Mouse (Mus musculus): ENCODE data around the gene Nmur1. TPM values are rescaled to one million over a fixed set of nuclear protein-coding genes. Genes with fewer than 3 reads are reported as not detected.

The Nmur1 gene
- total and polyA plus RNA-seq, 2 experiments from 2014 or later, result 0.31 TPM; not detected in 1

DNA sequence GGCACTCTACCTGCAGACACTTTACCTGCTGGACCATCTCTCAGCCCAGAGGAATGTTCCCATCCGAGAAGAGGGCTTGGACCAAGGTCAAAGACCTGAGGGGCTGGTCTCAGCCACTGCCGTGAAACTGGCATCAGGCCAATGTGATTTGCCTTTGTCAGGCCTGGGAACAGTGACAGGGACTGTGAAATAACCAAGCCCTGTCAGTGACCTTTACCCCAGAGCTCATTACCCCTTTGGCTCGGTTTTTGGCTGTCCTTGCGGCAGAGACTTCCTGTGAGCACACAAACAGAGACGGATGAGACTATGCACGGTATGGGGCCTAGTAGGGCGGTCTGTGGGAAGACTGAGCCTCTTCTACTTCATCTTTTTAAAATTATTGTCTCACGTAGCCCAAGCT, 19.1 kb downstream of the Nmur1 start:
- Histone ChIP-seq H3K36me3 (replicated peaks; ENCODE audit: control insufficient read depth, insufficient read depth, low read length) (no peaks in the 10 kb centered on the region), H3K27me3 (ENCODE audit: control insufficient read depth, insufficient read depth, low read length) (no peaks in the 10 kb centered on the region), H3K9ac (replicated peaks; ENCODE audit: low read depth, low read length) (no peak overlapping the region), H3K4me2 (ENCODE audit: low read depth, low read length) (no peak overlapping the region), H3K4me1 (ENCODE audit: control insufficient read depth, insufficient read depth) (peaks cover 11% of the 10 kb centered on the region), H3K4me3 (ENCODE audit: low read depth, low read length) (no peak overlapping the region), H3K9me3 (replicated peaks; ENCODE audit: control insufficient read depth, low read length) (no peaks in the 10 kb centered on the region), H3K27ac (ENCODE audit: low read depth) (no peak overlapping the region)
- no peak for TF ChIP-seq EP300 (IDR thresholded peaks at IDR 0.05; ENCODE audit: low read depth)
- no peak for TF ChIP-seq CTCF (IDR thresholded peaks at IDR 0.05; ENCODE audit: low read depth)
- ATAC-seq (ENCODE audit: insufficient read depth, low read depth) (peak; percentile 57), DNase-seq (ENCODE audit: low spot score) (no peak)
- WGBS, result 38% methylated on average over 8 of the region's 8 CpGs

- DNase-seq (ENCODE audit: low spot score) (no peak), ATAC-seq (ENCODE audit: insufficient read depth, low read depth) (no peak)
- no peak for TF ChIP-seq CTCF (IDR thresholded peaks at IDR 0.05; ENCODE audit: low read depth)
- no peak for TF ChIP-seq EP300 (IDR thresholded peaks at IDR 0.05; ENCODE audit: low read depth)
- Histone ChIP-seq H3K27ac (ENCODE audit: low read depth) (no peak overlapping the region), H3K4me1 (ENCODE audit: control insufficient read depth, insufficient read depth) (peaks cover 11% of the 10 kb centered on the region), H3K27me3 (ENCODE audit: control insufficient read depth, insufficient read depth, low read length) (no peaks in the 10 kb centered on the region), H3K4me2 (ENCODE audit: low read depth, low read length) (no peak overlapping the region), H3K36me3 (replicated peaks; ENCODE audit: control insufficient read depth, insufficient read depth, low read length) (no peaks in the 10 kb centered on the region), H3K9ac (replicated peaks; ENCODE audit: low read depth, low read length) (no peak overlapping the region), H3K9me3 (replicated peaks; ENCODE audit: control insufficient read depth, low read length) (no peaks in the 10 kb centered on the region), H3K4me3 (ENCODE audit: low read depth, low read length) (no peak overlapping the region)
- 60% methylated on average over 4 of the region's 4 CpGs for WGBS
Observed at GRCm38 (mm10) chr1:86406313-86406712, 19.7 kb downstream of the Nmur1 start.

DNA sequence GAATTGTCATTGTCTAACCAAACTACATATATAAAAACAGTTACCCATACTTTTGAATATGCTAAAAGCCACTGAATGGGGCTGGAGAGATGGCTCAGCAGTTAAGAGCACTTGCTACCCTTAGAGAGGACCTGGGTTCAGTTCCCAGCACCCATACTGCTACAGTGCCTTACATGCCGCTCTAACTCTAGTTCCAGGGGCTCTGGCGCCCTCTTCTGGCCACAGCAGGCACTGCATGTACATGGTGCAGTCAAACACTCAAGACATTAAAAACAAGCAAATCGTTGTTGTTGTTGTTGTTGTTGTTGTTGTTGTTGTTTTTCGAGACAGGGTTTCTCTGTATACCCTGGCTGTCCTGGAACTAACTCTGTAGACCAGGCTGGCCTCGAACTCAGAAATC, 21.2 kb downstream of the Nmur1 start:
- H3K4me1 ChIP-seq (ENCODE audit: control insufficient read depth, insufficient read depth), result peaks cover 11% of the 10 kb centered on the region
- no peak overlapping the region for H3K27ac ChIP-seq (ENCODE audit: low read depth)
- no peak overlapping the region for H3K4me3 ChIP-seq (ENCODE audit: low read depth, low read length)
- H3K27me3 ChIP-seq (ENCODE audit: control insufficient read depth, insufficient read depth, low read length), result no peaks in the 10 kb centered on the region
- H3K36me3 ChIP-seq (replicated peaks; ENCODE audit: control insufficient read depth, insufficient read depth, low read length), result no peaks in the 10 kb centered on the region
- WGBS, result 53% methylated on average over 5 of the region's 5 CpGs
- no peak overlapping the region for H3K9ac ChIP-seq (replicated peaks; ENCODE audit: low read depth, low read length)
- ATAC-seq (ENCODE audit: insufficient read depth, low read depth) (no peak), DNase-seq (ENCODE audit: low spot score) (no peak)
- no peaks in the 10 kb centered on the region for H3K9me3 ChIP-seq (replicated peaks; ENCODE audit: control insufficient read depth, low read length)
- TF ChIP-seq EP300 (IDR thresholded peaks at IDR 0.05; ENCODE audit: low read depth), result no peak
- TF ChIP-seq CTCF (IDR thresholded peaks at IDR 0.05; ENCODE audit: low read depth), result peak; percentile 43
- no peak overlapping the region for H3K4me2 ChIP-seq (ENCODE audit: low read depth, low read length)

GRCm38 (mm10) chr1:86400096-86400754, 25.8 kb downstream of the Nmur1 start:
- H3K9ac ChIP-seq (replicated peaks; ENCODE audit: low read depth, low read length), result no peak overlapping the region
- H3K4me3 ChIP-seq (ENCODE audit: low read depth, low read length), result no peak overlapping the region
- 48% methylated on average over 8 of the region's 8 CpGs for WGBS
- no peaks in the 10 kb centered on the region for H3K9me3 ChIP-seq (replicated peaks; ENCODE audit: control insufficient read depth, low read length)
- H3K36me3 ChIP-seq (replicated peaks; ENCODE audit: control insufficient read depth, insufficient read depth, low read length), result no peaks in the 10 kb centered on the region
- no peak overlapping the region for H3K27ac ChIP-seq (ENCODE audit: low read depth)
- H3K4me2 ChIP-seq (ENCODE audit: low read depth, low read length), result no peak overlapping the region
- ATAC-seq (ENCODE audit: insufficient read depth, low read depth) (no peak), DNase-seq (ENCODE audit: low spot score) (no peak)
- no peaks in the 10 kb centered on the region for H3K27me3 ChIP-seq (ENCODE audit: control insufficient read depth, insufficient read depth, low read length)
- no peaks in the 10 kb centered on the region; the same call in 1 of the 2 replicates for H3K4me1 ChIP-seq (ENCODE audit: control insufficient read depth, insufficient read depth)
- no peak for TF ChIP-seq EP300 (IDR thresholded peaks at IDR 0.05; ENCODE audit: low read depth)
- no peak for TF ChIP-seq CTCF (IDR thresholded peaks at IDR 0.05; ENCODE audit: low read depth)

- Histone ChIP-seq H3K4me2 (ENCODE audit: low read depth, low read length) (no peak overlapping the region), H3K27ac (ENCODE audit: low read depth) (no peak overlapping the region), H3K9ac (replicated peaks; ENCODE audit: low read depth, low read length) (no peak overlapping the region), H3K36me3 (replicated peaks; ENCODE audit: control insufficient read depth, insufficient read depth, low read length) (no peaks in the 10 kb centered on the region), H3K4me3 (ENCODE audit: low read depth, low read length) (no peak overlapping the region), H3K27me3 (ENCODE audit: control insufficient read depth, insufficient read depth, low read length) (no peaks in the 10 kb centered on the region), H3K4me1 (ENCODE audit: control insufficient read depth, insufficient read depth) (no peaks in the 10 kb centered on the region; the same call in 1 of the 2 replicates), H3K9me3 (replicated peaks; ENCODE audit: control insufficient read depth, low read length) (no peaks in the 10 kb centered on the region)
- WGBS, result 89% methylated on average over 2 of the region's 3 CpGs
- ATAC-seq (ENCODE audit: insufficient read depth, low read depth), result no peak
- no peak for TF ChIP-seq CTCF (IDR thresholded peaks at IDR 0.05; ENCODE audit: low read depth)
- no peak for TF ChIP-seq EP300 (IDR thresholded peaks at IDR 0.05; ENCODE audit: low read depth)
- DNase-seq (ENCODE audit: low spot score), result no peak
Observed at GRCm38 (mm10) chr1:86399322-86399721, 26.7 kb downstream of the Nmur1 start.

DNA sequence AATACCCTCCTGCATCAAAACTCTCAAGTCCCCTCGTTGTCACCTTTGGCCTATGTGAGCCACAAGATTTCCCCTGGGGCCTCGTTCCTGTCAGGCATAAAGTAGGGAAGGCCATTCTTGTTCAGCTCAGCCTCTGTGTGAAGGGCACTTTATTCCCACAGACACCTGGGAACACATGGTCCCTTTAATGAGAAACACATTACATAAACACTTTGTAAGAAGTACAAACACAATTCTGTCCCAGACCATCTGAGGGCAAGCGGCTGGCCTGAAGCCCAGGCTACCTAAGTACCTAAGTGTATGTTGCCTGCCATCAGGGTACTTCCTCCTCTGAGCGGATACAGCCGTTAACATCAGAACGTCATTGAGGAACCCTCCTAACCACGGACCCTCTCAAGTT, 27.8 kb downstream of the Nmur1 start:
- Histone ChIP-seq H3K27me3 (ENCODE audit: control insufficient read depth, insufficient read depth, low read length) (no peaks in the 10 kb centered on the region), H3K9ac (replicated peaks; ENCODE audit: low read depth, low read length) (no peak overlapping the region), H3K4me2 (ENCODE audit: low read depth, low read length) (no peak overlapping the region), H3K27ac (ENCODE audit: low read depth) (no peak overlapping the region), H3K36me3 (replicated peaks; ENCODE audit: control insufficient read depth, insufficient read depth, low read length) (no peaks in the 10 kb centered on the region), H3K4me1 (ENCODE audit: control insufficient read depth, insufficient read depth) (no peaks in the 10 kb centered on the region; the same call in 1 of the 2 replicates), H3K4me3 (ENCODE audit: low read depth, low read length) (no peak overlapping the region), H3K9me3 (replicated peaks; ENCODE audit: control insufficient read depth, low read length) (no peaks in the 10 kb centered on the region)
- DNase-seq (ENCODE audit: low spot score) (no peak), ATAC-seq (ENCODE audit: insufficient read depth, low read depth) (no peak)
- 44% methylated on average over 7 of the region's 7 CpGs for WGBS
- TF ChIP-seq EP300 (IDR thresholded peaks at IDR 0.05; ENCODE audit: low read depth), result no peak
- no peak for TF ChIP-seq CTCF (IDR thresholded peaks at IDR 0.05; ENCODE audit: low read depth)
